Mouse (Mus musculus) midbrain, embryonic 15.5 days (tissue): ENCODE measurements around the gene Defa23. TPM values are rescaled to one million over a fixed set of nuclear protein-coding genes. Genes with fewer than 3 reads are reported as not detected.
"Not testable (repeated sequence)": the region's sequence is repeated elsewhere in the genome, so short reads cannot be mapped to it uniquely, and the experiment has no call there.

ENCODE experiments used
- ATAC-seq: fragments of 200-750 bp; cut with Nextera tagmentation; replicated peaks from 2 replicates; pipeline ENCODE4 v1.8.0; 2017; ENCODE audit warnings: moderate TSS enrichment
- H3K27ac ChIP-seq: fragments of 300-500 bp; sonication (generic); 2 replicates; pipeline ENCODE4 v1.5.1; 2015; ENCODE audit warnings: mild to moderate bottlenecking, inconsistent platforms
- H3K27me3 ChIP-seq: fragments of 300-500 bp; sonication (generic); replicated peaks from 2 replicates; pipeline ENCODE4 v1.6.1; 2015; ENCODE audit warnings: inconsistent platforms
- H3K36me3 ChIP-seq: fragments of 300-500 bp; sonication (generic); replicated peaks from 2 replicates; pipeline ENCODE4 v1.6.1; 2015; ENCODE audit warnings: inconsistent platforms
- H3K4me1 ChIP-seq: fragments of 300-500 bp; sonication (generic); 2 replicates; pipeline ENCODE4 v1.6.1; 2015; ENCODE audit warnings: inconsistent platforms
- H3K4me2 ChIP-seq: fragments of 300-500 bp; sonication (generic); 2 replicates; pipeline ENCODE4 v1.6.1; 2015; ENCODE audit warnings: inconsistent platforms, mild to moderate bottlenecking, moderate library complexity
- H3K4me3 ChIP-seq: fragments of 300-500 bp; sonication (generic); 2 replicates; pipeline ENCODE4 v1.5.1; 2015; ENCODE audit warnings: mild to moderate bottlenecking, inconsistent platforms
- H3K9ac ChIP-seq: fragments of 300-500 bp; sonication (generic); 2 replicates; pipeline ENCODE4 v1.6.1; 2015; ENCODE audit warnings: mild to moderate bottlenecking, inconsistent platforms
- H3K9me3 ChIP-seq: fragments of 300-500 bp; sonication (generic); 2 replicates; pipeline ENCODE4 v1.6.1; 2016; ENCODE audit warnings: inconsistent platforms
- WGBS: fragments of 180-500 bp; shearing (Covaris S2); methylation state at CpG from one replicate; pipeline ENCODE4 v1.1.7; 2015; ENCODE audit warnings: mixed read lengths; 5-methylcytosine and 5-hydroxymethylcytosine counted together
- polyA plus RNA-seq: library from polyadenylated mRNA; unstranded; fragments of >200 nt; fragmentation: Nextera tagmentation; extraction: Ambion mirVana; gene quantifications from 2 replicates; pipeline ENCODE4 v1.2.1, GENCODE M21; 2015

Defa23 gene
- not detected in 2 replicates for polyA plus RNA-seq

DNA sequence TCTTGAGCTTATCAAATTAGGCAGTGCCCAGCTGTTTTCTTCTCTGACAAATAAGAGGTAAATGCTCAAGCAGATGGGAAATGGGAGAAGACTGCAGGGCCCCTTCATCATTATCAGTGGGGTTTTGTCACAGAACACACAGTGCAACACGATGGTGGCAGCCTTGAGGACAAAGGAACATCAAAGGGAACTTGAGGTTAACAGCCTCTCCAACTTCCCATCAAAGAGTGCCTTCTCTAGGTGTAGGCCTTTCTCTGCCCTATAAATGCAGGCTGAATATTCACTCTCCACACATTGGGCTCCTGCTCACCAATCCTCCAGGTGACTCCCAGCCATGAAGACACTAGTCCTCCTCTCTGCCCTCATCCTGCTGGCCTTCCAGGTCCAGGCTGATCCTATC is at the start of gene Defa23:
TSS of gene Defa23 (plus strand) at position 301 of the 400 bp plus-strand sequence.
- H3K4me2 ChIP-seq, H3K27ac ChIP-seq, H3K4me1 ChIP-seq, H3K4me3 ChIP-seq, H3K9ac ChIP-seq, H3K27me3 ChIP-seq, H3K36me3 ChIP-seq, ATAC-seq, H3K9me3 ChIP-seq: not testable (repeated sequence)
- no CpG with 5 or more reads among the region's 1 CpGs for WGBS

GRCm38 (mm10) chr8:21006801-21007200 is 48.0 kb upstream of the Defa23 start:
- Histone ChIP-seq H3K4me3 (no peak overlapping the region), H3K9me3 (peaks cover 6% of the 10 kb centered on the region; the same call in 1 of the 2 replicates), H3K27ac (no peak overlapping the region), H3K4me2 (no peak overlapping the region), H3K4me1 (no peaks in the 10 kb centered on the region), H3K36me3 (no peaks in the 10 kb centered on the region), H3K27me3 (no peaks in the 10 kb centered on the region), H3K9ac (no peak overlapping the region)
- WGBS, result 16% methylated on average over 1 of the region's 1 CpGs
- ATAC-seq, result no peak

- H3K4me2 ChIP-seq, H3K36me3 ChIP-seq, ATAC-seq, H3K4me1 ChIP-seq, H3K27me3 ChIP-seq, H3K9ac ChIP-seq, H3K4me3 ChIP-seq, H3K27ac ChIP-seq: not testable (repeated sequence)
- 48% methylated on average over 6 of the region's 6 CpGs for WGBS
- peaks cover 11% of the 10 kb centered on the region for H3K9me3 ChIP-seq
Measured at GRCm38 (mm10) chr8:21008578-21008977, 46.3 kb upstream of the Defa23 start.

DNA sequence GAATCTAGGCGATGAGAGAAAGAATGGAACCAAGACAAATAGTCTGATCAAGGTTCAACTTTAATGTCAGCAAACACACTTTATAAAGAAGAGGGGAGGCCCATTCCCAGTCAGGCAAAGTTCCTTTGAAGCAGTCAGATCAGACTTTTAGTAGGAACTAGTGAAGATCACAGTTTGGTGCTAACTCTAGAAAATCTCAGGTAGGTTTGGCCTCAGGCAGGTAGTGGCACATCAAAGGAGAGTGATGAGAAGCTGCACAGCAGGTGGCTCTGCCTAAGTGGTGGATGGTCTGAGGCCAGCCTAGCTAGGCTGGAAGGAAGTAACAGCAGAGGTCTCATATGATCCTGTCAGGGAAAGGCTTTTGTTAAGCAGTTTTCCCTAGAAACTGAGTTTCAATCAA is 44.3 kb upstream of the Defa23 start:
- not testable (repeated sequence) for ATAC-seq, H3K4me2 ChIP-seq, H3K36me3 ChIP-seq, H3K4me1 ChIP-seq, H3K27ac ChIP-seq, H3K9ac ChIP-seq, H3K27me3 ChIP-seq, H3K4me3 ChIP-seq
- 78% methylated on average over 1 of the region's 1 CpGs for WGBS
- H3K9me3 ChIP-seq, result peaks cover 15% of the 10 kb centered on the region

DNA sequence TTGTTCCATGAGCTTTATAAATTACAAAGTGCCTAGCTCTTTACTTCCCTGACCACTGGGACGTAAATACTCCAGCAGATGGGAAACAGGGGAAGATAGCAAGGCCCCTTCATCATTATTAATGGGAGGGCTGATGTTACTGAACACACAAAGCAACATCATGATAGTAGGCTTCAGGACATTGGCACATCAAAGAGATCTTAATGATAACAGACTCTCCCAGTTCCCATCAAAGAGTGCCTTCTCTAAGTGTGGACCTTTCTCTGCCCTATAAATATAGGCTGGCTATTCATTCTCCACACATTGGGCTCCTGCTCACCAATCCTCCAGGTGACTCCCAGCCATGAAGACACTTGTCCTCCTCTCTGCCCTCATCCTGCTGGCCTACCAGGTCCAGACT is 29.6 kb upstream of the Defa23 start, which contains the start of gene Defa21:
TSS of gene Defa21 (plus strand) at position 301 of the 400 bp plus-strand sequence.
- H3K4me1 ChIP-seq, ATAC-seq, H3K9me3 ChIP-seq, H3K36me3 ChIP-seq, H3K27ac ChIP-seq, H3K4me2 ChIP-seq, H3K4me3 ChIP-seq, H3K27me3 ChIP-seq, H3K9ac ChIP-seq: not testable (repeated sequence)
- WGBS, result no CpG with 5 or more reads among the region's 1 CpGs

DNA sequence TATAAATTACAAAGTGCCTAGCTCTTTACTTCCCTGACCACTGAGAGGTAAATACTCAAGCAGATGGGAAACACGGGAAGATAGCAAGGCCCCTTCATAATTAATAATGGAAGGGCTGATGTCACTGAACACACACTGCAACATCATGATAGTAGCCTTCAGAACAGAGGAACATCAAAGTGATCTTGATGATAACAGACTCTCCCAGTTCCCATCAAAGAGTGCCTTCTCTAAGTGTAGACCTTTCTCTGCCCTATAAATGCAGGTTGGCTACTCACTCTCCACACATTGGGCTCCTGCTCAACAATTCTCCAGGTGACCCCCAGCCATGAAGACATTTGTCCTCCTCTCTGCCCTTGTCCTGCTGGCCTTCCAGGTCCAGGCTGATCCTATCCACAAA is 9.9 kb downstream of the Defa23 start, which contains the start of gene Defa35:
TSS of gene Defa35 (plus strand) at position 301 of the 400 bp plus-strand sequence.
- not testable (repeated sequence) for H3K4me3 ChIP-seq, H3K27ac ChIP-seq, H3K27me3 ChIP-seq, H3K36me3 ChIP-seq, ATAC-seq, H3K4me1 ChIP-seq, H3K9ac ChIP-seq, H3K4me2 ChIP-seq, H3K9me3 ChIP-seq
- WGBS, result 88% methylated on average over 1 of the region's 1 CpGs

DNA sequence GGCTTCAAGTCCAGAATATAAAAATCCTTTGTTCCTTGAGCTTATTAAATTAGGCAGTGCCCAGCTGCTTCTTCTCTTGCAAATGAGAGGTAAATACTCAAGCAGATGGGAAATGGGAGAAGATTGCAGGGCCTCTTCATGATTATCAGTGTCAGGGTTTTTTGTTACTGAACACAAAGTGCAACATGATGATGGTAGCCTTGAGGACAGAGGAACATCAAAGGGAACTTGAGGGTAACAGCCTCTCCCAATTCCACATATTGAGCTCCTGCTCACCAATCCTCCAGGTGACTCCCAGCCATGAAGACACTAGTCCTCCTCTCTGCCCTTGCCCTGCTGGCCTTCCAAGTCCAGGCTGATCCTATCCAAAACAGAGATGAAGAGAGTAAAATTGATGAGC is 29.3 kb downstream of the Defa23 start, which contains the start of gene Defa25:
TSS of gene Defa25 (plus strand) at position 301 of the 400 bp plus-strand sequence.
- H3K4me3 ChIP-seq, H3K4me2 ChIP-seq, ATAC-seq, H3K9ac ChIP-seq, H3K27ac ChIP-seq, H3K9me3 ChIP-seq, H3K36me3 ChIP-seq, H3K27me3 ChIP-seq, H3K4me1 ChIP-seq: not testable (repeated sequence)

DNA sequence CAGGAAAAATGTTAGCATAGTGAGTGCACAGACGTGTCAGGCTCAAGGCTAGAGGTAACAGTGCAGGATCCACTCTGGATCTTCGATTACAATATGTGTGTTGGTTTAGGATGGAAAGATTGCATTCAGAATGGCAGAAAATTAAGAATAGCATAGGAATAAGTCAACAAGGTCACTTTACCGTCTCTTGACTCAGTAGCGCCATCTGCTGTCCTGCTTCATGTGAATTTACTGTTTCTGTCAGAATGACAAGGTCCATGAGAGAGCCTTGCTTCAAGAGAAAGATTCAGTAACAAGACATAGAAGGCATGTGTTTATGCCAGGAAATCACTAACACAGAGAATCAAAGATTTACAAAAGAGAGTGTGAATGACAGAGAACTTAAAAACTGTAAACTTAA is 38.3 kb downstream of the Defa23 start:
- no peaks in the 10 kb centered on the region for H3K27me3 ChIP-seq
- peaks cover 8% of the 10 kb centered on the region; the same call in 1 of the 2 replicates for H3K9me3 ChIP-seq
- WGBS, result 36% methylated on average over 4 of the region's 4 CpGs
- no peak overlapping the region for H3K4me3 ChIP-seq
- H3K36me3 ChIP-seq, result no peaks in the 10 kb centered on the region
- no peak overlapping the region for H3K4me2 ChIP-seq
- H3K9ac ChIP-seq, result no peak overlapping the region
- no peak for ATAC-seq
- no peak overlapping the region for H3K27ac ChIP-seq
- H3K4me1 ChIP-seq, result no peaks in the 10 kb centered on the region

DNA sequence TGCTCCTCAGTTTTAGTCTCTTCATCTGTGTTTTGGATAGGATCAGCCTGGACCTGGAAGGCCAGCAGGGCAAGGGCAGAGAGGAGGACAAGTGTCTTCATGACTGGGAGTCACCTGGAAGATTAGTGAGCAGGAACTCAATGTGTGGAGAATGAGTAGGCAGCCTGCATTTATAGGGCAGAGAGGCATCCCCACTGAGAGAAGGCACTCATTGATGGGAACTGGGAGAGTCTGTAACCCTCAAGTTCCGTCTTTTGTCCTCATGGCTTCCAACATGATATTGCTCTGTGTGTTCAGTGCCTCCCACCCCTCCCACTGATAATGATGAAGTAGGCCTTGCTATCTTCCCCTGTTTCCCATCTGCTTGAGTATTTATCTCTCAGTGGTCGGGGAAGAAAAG is 41.1 kb downstream of the Defa23 start, which contains the start of gene Gm14851:
TSS of gene Gm14851 (minus strand) at position 101 of the 400 bp plus-strand sequence.
- peaks cover 11% of the 10 kb centered on the region; the same call in 1 of the 2 replicates for H3K9me3 ChIP-seq
- not testable (repeated sequence) for H3K27me3 ChIP-seq, H3K4me1 ChIP-seq, ATAC-seq, H3K4me3 ChIP-seq, H3K36me3 ChIP-seq, H3K4me2 ChIP-seq, H3K27ac ChIP-seq, H3K9ac ChIP-seq
- WGBS, result 75% methylated on average over 1 of the region's 2 CpGs

Other genes starting within 250 kb of the Defa23 start
- not detected in 2 replicates for gene Defb33, start 162.4 kb upstream of the Defa23 start, polyA plus RNA-seq
- not detected in 2 replicates for gene Gm15056, start 152.4 kb upstream of the Defa23 start, polyA plus RNA-seq
- gene Gm6040, start 133.0 kb upstream of the Defa23 start, polyA plus RNA-seq, result not detected in 2 replicates
- gene AY761185, start 110.3 kb upstream of the Defa23 start, polyA plus RNA-seq, result not detected in 2 replicates
- gene Defa21, start 29.5 kb upstream of the Defa23 start, polyA plus RNA-seq, result not detected in 2 replicates
- not detected in 2 replicates for gene Defa35, start 10.0 kb downstream of the Defa23 start, polyA plus RNA-seq
- not detected in 2 replicates for gene Defa25, start 29.4 kb downstream of the Defa23 start, polyA plus RNA-seq
- not detected in 2 replicates for gene Gm14851, start 41.0 kb downstream of the Defa23 start, polyA plus RNA-seq
- not detected in 2 replicates for gene Defa30, start 79.6 kb downstream of the Defa23 start, polyA plus RNA-seq
- gene Defa22, start 107.2 kb downstream of the Defa23 start, polyA plus RNA-seq, result not detected in 2 replicates
- not detected in 2 replicates for gene Defa31, start 136.6 kb downstream of the Defa23 start, polyA plus RNA-seq
- gene Gm15293, start 146.5 kb downstream of the Defa23 start, polyA plus RNA-seq, result not detected in 2 replicates
- not detected in 2 replicates for gene Gm15292, start 194.7 kb downstream of the Defa23 start, polyA plus RNA-seq